Mouse (Mus musculus): ENCODE measurements at regions not wholly inside any gene's neighbourhood (a gene's known extent, or its start where the extent isn't known, plus 50 kb on each side); places are given as distances from the start of the nearest gene placed in this dataset.

- TF ChIP-seq POLR2A (IDR thresholded peaks at IDR 0.05; ENCODE audit: insufficient read depth, low read length) (no peak), CTCF (IDR thresholded peaks at IDR 0.05; ENCODE audit: low read depth, low read length) (no peak), EP300 (IDR thresholded peaks at IDR 0.05; ENCODE audit: insufficient read depth, low read depth, low read length) (no peak)
These were observed 131.5 kb upstream of the Ubr2 start for GRCm38 (mm10) chr17:47141843-47142215.
